Mouse (Mus musculus) embryonic facial prominence, embryonic 12.5 days (tissue): Measurements from ENCODE around the gene Slc16a10. TPM values are rescaled to one million over a fixed set of nuclear protein-coding genes. Genes with fewer than 3 reads are reported as not detected.

ENCODE experiments used
- ATAC-seq: fragments of 200-750 bp; cut with Nextera tagmentation; 2 replicates; pipeline ENCODE4 v1.8.0; 2017; ENCODE audit not compliant: insufficient number of reproducible peaks, insufficient read depth, low FRiP score, low TSS enrichment
- H3K27ac ChIP-seq: fragments of 300-500 bp; sonication (generic); 2 replicates; pipeline ENCODE4 v1.5.1; 2016; ENCODE audit warnings: mild to moderate bottlenecking
- H3K27me3 ChIP-seq: fragments of 300-500 bp; sonication (generic); 2 replicates; pipeline ENCODE4 v1.6.1; 2016; ENCODE audit warnings: mild to moderate bottlenecking, moderate library complexity
- H3K36me3 ChIP-seq: fragments of 300-500 bp; sonication (generic); 2 replicates; pipeline ENCODE4 v1.6.1; 2016; ENCODE audit warnings: mild to moderate bottlenecking
- H3K4me1 ChIP-seq: fragments of 300-500 bp; sonication (generic); 2 replicates; pipeline ENCODE4 v1.6.1; 2016
- H3K4me2 ChIP-seq: fragments of 300-500 bp; sonication (generic); replicated peaks from 2 replicates; pipeline ENCODE4 v1.6.1; 2016; ENCODE audit warnings: mild to moderate bottlenecking, moderate library complexity
- H3K4me3 ChIP-seq: fragments of 300-500 bp; sonication (generic); 2 replicates; pipeline ENCODE4 v1.5.1; 2016; ENCODE audit warnings: mild to moderate bottlenecking
- H3K9ac ChIP-seq: fragments of 300-500 bp; sonication (generic); 2 replicates; pipeline ENCODE4 v1.6.1; 2016; ENCODE audit warnings: mild to moderate bottlenecking, moderate library complexity
- H3K9me3 ChIP-seq: fragments of 300-500 bp; sonication (generic); 2 replicates; pipeline ENCODE4 v1.6.1; 2016; ENCODE audit warnings: mild to moderate bottlenecking, moderate library complexity
- WGBS: fragments of 180-500 bp; shearing (Covaris S2); methylation state at CpG from one replicate; pipeline ENCODE4 v1.1.7; 2016; 5-methylcytosine and 5-hydroxymethylcytosine counted together
- polyA plus RNA-seq: library from polyadenylated mRNA; unstranded; fragments of >200 nt; fragmentation: Nextera tagmentation; extraction: Ambion mirVana; gene quantifications from 2 replicates; pipeline ENCODE4 v1.2.1, GENCODE M21; 2016

The Slc16a10 gene
- polyA plus RNA-seq, 1 experiment from 2014 or later, result 6.5 TPM

DNA sequence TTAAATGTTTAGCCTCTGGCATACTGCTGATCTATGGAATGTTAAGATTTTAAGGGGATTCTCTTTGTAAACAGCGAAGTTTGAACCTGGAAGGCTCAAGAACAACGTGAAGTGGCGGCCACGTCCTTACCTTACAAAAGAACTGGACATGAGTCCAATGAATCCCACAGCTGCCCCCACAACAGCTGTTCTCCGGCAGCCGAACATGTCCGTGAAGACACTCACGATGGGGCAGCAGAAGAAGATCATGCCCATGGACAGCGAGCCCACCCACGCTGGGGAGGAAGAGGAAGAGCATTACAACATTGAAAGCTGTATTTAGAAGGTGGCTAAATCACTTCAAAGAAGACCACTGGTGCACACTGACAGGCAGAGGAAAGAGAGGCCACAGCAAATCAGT is 61.5 kb downstream of the Slc16a10 start:
- H3K27ac ChIP-seq, result no peak overlapping the region
- no peaks in the 10 kb centered on the region for H3K27me3 ChIP-seq
- no peak for ATAC-seq
- no peak overlapping the region for H3K4me3 ChIP-seq
- H3K36me3 ChIP-seq, result no peaks in the 10 kb centered on the region
- H3K4me1 ChIP-seq, result 0 out of 2 replicates have a peak, but pooled peaks cover 8% of the 10 kb centered on the region
- H3K9ac ChIP-seq, result no peak overlapping the region
- H3K9me3 ChIP-seq, result no peaks in the 10 kb centered on the region
- 44% methylated on average over 10 of the region's 10 CpGs for WGBS
- no peak overlapping the region for H3K4me2 ChIP-seq

DNA sequence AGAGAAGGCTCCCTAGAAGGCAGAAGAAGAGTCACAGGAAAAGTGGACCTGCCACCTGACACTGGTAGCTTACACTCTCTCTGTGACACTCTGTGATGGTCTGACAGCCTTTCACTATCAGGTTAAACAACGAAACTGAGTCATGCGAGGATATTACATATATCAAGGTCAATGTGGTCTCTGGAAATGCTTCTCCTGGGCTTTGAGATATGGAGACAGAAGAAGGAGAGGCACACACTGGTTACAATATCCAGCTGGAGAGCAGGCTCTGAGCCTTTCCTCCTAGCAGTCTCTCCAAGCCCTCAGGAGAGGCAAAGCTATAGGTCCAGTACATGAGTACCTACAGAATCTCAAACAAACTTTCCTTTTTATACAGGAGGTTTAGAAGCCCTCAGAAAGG is 62.8 kb downstream of the Slc16a10 start:
- no peak overlapping the region for H3K4me2 ChIP-seq
- 0 out of 2 replicates have a peak, but pooled peaks cover 4% of the 10 kb centered on the region for H3K4me1 ChIP-seq
- no peaks in the 10 kb centered on the region for H3K36me3 ChIP-seq
- 86% methylated on average over 2 of the region's 2 CpGs for WGBS
- H3K27me3 ChIP-seq, result no peaks in the 10 kb centered on the region
- no peaks in the 10 kb centered on the region for H3K9me3 ChIP-seq
- no peak overlapping the region for H3K9ac ChIP-seq
- H3K27ac ChIP-seq, result no peak overlapping the region
- H3K4me3 ChIP-seq, result no peak overlapping the region
- ATAC-seq, result no peak

DNA sequence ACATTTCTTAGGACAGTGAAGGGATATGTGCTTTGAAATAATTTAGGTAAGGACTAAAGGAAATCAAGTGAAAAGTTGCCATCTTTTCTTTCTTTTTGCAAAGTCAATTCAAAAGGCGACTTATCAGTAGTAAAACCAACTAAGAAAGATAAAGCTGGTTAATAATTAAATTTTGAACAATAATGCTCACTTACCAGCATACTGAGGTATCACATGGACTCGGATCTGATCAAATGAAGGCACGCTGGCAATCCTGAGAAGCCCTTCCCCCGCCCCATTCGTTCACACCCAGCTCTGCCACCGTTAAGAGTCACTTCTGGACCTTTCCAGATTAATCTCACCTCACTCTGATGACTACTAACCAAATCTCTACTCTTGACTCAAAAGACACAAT is 64.1 kb downstream of the Slc16a10 start:
- ATAC-seq, result no peak
- H3K9me3 ChIP-seq, result no peaks in the 10 kb centered on the region
- H3K4me3 ChIP-seq, result no peak overlapping the region
- no peak overlapping the region for H3K4me2 ChIP-seq
- H3K27ac ChIP-seq, result no peak overlapping the region
- H3K27me3 ChIP-seq, result no peaks in the 10 kb centered on the region
- 0 out of 2 replicates have a peak, but pooled peaks cover 4% of the 10 kb centered on the region for H3K4me1 ChIP-seq
- WGBS, result 84% methylated on average over 6 of the region's 6 CpGs
- H3K9ac ChIP-seq, result no peak overlapping the region
- H3K36me3 ChIP-seq, result no peaks in the 10 kb centered on the region

DNA sequence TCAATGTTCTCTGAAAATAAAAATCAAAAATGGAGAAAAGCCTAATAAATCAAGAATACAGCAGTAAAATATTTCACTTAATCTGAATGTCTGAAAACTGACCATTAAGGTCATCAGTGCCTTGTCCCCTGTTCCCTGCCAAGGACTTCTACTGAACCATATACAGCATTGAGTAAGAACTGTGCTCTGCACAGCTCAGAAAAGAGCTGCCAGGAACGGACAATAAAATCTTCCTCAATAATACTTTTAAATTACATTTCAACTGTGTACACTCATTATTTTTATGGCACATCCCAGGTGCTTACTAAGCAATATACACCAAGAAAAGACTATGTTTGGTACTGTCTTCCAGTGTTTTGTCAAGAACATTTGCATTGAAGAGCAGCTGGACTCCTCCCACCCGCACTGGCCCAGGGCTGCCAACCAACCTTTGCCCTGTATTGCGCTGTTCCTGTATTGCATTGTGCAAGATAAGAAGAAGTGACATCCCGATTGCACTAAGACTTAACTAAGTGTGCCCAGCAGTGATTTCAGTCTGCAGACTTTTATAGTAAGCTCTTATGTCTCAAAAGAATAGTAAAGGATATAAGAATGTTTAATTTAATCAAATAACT is 64.6 kb downstream of the Slc16a10 start:
- no peaks in the 10 kb centered on the region for H3K9me3 ChIP-seq
- H3K27ac ChIP-seq, result no peak overlapping the region
- H3K4me1 ChIP-seq, result 0 out of 2 replicates have a peak, but pooled peaks cover 4% of the 10 kb centered on the region
- no peak for ATAC-seq
- H3K9ac ChIP-seq, result no peak overlapping the region
- H3K4me3 ChIP-seq, result no peak overlapping the region
- no peaks in the 10 kb centered on the region for H3K36me3 ChIP-seq
- 90% methylated on average over 4 of the region's 4 CpGs for WGBS
- H3K4me2 ChIP-seq, result no peak overlapping the region
- no peaks in the 10 kb centered on the region for H3K27me3 ChIP-seq

DNA sequence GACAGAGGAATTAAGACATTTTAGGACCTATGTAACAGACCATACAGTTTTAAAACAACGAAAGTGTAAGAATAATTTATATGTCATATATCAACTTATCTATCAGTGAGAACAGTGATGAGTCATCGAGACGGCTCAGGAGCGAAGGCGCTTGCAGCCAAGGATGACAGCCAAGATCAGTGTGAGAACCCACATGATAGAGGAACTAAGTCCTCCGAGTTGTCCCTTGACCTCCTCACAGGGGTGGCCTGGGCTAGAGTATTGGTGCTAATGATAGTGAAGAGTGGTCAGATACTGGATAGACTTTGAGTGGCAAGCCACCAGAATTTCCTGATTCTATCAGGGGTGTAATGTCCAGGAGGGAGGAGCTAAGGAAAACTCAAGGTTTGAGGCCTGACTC is 68.5 kb downstream of the Slc16a10 start:
- 93% methylated on average over 6 of the region's 6 CpGs for WGBS
- Histone ChIP-seq H3K27me3 (no peaks in the 10 kb centered on the region), H3K9ac (no peak overlapping the region), H3K36me3 (no peaks in the 10 kb centered on the region), H3K4me2 (no peak overlapping the region), H3K9me3 (no peaks in the 10 kb centered on the region), H3K27ac (no peak overlapping the region), H3K4me3 (no peak overlapping the region), H3K4me1 (peaks cover 7% of the 10 kb centered on the region; the same call in 1 of the 2 replicates)
- no peak for ATAC-seq

DNA sequence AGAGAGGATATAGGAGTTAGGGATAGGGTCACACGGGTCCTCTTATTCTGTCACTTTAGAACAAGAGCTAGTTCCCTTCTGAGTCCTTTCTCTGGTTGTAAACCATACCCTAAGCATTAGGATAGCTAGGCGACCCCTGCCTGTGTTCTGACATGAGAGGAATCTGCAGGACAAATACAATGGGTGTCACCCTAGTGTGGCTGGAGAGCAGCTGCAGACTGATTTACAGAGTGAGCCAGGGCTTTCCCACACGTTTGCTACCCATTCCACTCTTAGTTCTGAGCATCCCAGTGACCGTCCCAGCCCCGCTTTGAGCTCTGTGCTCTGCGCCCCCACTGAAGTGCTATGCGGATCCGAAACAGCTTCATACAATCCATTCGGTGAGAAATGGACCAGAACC is 71.4 kb downstream of the Slc16a10 start:
- H3K9me3 ChIP-seq, result no peaks in the 10 kb centered on the region
- 65% methylated on average over 9 of the region's 9 CpGs for WGBS
- H3K9ac ChIP-seq, result no peak overlapping the region
- ATAC-seq, result no peak
- H3K4me3 ChIP-seq, result no peak overlapping the region
- no peak overlapping the region for H3K4me2 ChIP-seq
- no peaks in the 10 kb centered on the region for H3K27me3 ChIP-seq
- H3K4me1 ChIP-seq, result peaks cover 9% of the 10 kb centered on the region; the same call in 1 of the 2 replicates
- H3K36me3 ChIP-seq, result no peaks in the 10 kb centered on the region
- no peak overlapping the region for H3K27ac ChIP-seq

DNA sequence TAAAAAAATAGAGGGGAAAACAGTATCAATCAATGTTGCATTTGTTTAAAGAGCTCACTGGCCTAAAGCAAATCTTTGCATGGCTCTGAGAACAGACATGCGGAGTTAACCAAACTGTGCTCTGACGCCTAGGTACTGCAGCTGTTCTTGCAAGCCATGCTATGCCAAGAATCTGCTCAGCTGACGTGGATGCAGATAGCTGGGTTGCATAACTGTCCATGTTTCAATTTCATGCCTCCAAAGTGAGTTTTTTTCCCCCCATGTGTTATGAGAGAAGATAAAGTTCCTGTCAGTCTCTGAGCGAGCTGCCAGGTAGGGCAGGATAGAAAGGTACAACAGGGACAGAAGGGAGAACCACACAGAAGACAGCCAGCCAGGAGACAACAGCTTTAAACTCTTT is 72.8 kb downstream of the Slc16a10 start:
- no peak overlapping the region for H3K4me3 ChIP-seq
- ATAC-seq, result no peak
- H3K27ac ChIP-seq, result no peak overlapping the region
- H3K4me1 ChIP-seq, result peaks cover 9% of the 10 kb centered on the region; the same call in 1 of the 2 replicates
- H3K36me3 ChIP-seq, result no peaks in the 10 kb centered on the region
- H3K27me3 ChIP-seq, result no peaks in the 10 kb centered on the region
- H3K4me2 ChIP-seq, result no peak overlapping the region
- 37% methylated on average over 4 of the region's 4 CpGs for WGBS
- no peak overlapping the region for H3K9ac ChIP-seq
- no peaks in the 10 kb centered on the region for H3K9me3 ChIP-seq

DNA sequence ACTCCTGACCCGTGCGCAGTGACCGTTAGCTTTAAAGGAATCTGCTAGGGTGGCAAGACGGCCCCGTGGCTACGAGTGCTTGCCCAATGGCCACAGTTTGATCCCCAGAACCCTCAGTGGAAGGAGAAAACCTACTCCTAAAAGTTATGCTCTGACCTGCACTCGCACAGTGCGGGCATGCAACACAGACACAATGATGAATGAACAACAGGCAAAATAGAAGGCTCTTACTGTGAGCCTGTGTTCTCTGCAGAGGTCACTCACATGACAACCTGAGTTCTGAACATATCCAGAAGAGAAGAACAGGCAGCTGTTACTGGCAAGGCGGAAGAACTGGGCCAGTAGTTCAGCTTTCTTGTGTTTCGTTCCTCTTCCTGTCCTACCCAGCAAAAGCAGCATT is 73.5 kb downstream of the Slc16a10 start:
- Histone ChIP-seq H3K4me3 (no peak overlapping the region), H3K36me3 (no peaks in the 10 kb centered on the region), H3K4me2 (no peak overlapping the region), H3K4me1 (peaks cover 9% of the 10 kb centered on the region; the same call in 1 of the 2 replicates), H3K27ac (no peak overlapping the region), H3K9me3 (no peaks in the 10 kb centered on the region), H3K9ac (no peak overlapping the region), H3K27me3 (no peaks in the 10 kb centered on the region)
- no peak for ATAC-seq
- WGBS, result 75% methylated on average over 10 of the region's 10 CpGs

DNA sequence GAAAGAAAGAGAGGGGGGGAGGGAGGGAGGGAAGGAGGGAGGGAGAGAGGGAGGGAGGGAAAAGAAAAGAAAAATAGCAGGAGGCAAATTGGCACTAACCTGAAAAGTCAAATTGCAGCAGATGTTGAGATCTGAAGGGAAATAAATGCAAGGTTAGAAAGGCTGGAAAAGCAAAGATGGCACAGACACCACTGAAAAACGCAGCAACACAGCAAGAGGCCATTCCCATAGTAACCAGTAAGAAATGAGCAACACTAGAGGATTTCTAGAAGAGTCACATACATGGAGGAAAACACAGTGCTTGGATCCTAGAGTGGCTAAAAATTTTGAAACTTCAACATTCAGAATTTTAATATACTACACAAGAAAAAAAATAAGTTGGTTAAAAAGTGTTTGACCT is 74.5 kb downstream of the Slc16a10 start:
- H3K4me1 ChIP-seq, result peaks cover 9% of the 10 kb centered on the region; the same call in 1 of the 2 replicates
- no peaks in the 10 kb centered on the region for H3K9me3 ChIP-seq
- H3K9ac ChIP-seq, result no peak overlapping the region
- no peak overlapping the region for H3K4me2 ChIP-seq
- no peak overlapping the region for H3K4me3 ChIP-seq
- H3K27ac ChIP-seq, result no peak overlapping the region
- H3K36me3 ChIP-seq, result no peaks in the 10 kb centered on the region
- H3K27me3 ChIP-seq, result no peaks in the 10 kb centered on the region
- 29% methylated on average over 1 of the region's 1 CpGs for WGBS
- ATAC-seq, result no peak

DNA sequence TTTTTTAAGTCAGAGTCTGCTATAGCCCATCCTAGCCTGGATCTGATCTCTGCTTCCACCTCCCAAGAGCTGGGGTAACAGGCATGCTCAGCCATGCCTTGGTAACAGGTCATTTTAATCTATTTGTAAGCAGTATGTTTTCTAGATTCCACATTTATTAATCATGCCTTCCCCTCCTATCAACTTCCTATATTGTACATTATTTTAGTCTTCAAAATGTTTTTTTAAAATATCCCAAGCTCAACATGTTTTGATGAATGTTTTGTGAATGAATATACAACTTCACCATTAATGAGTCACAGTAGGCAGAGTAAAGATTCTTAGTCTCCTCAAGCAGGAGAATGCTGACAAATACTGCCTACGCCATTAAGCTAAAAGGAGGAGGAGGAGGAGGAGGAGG is 75.0 kb downstream of the Slc16a10 start:
- no peaks in the 10 kb centered on the region for H3K36me3 ChIP-seq
- no peak overlapping the region for H3K4me3 ChIP-seq
- no CpG with 5 or more reads among the region's 1 CpGs for WGBS
- H3K9me3 ChIP-seq, result no peaks in the 10 kb centered on the region
- no peak overlapping the region for H3K4me2 ChIP-seq
- no peaks in the 10 kb centered on the region for H3K27me3 ChIP-seq
- H3K27ac ChIP-seq, result no peak overlapping the region
- ATAC-seq, result no peak
- peaks cover 9% of the 10 kb centered on the region; the same call in 1 of the 2 replicates for H3K4me1 ChIP-seq
- H3K9ac ChIP-seq, result no peak overlapping the region

DNA sequence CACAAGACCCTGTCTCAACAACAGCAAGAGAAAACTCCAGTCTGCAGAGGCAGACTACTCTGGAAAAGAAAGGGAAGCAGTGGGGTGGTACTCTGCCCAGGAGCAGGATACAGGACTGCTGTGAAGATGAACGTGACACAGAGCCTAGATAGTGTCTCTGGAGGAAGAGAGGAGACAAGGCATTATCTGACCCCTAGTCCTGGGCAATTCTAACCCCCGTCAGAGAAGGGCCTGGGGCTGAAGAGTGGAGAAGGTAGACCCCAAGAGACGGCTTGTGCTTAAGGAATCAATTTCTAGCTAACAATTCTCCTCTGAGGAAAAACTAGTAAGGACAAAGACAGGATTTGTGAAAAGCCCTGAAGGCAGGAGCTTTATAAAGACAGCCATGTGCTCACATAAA is 76.7 kb downstream of the Slc16a10 start:
- no peak overlapping the region for H3K4me2 ChIP-seq
- no peak overlapping the region for H3K4me3 ChIP-seq
- no peaks in the 10 kb centered on the region for H3K9me3 ChIP-seq
- 20% methylated on average over 3 of the region's 3 CpGs for WGBS
- no peak for ATAC-seq
- no peak overlapping the region for H3K9ac ChIP-seq
- H3K27ac ChIP-seq, result no peak overlapping the region
- no peaks in the 10 kb centered on the region for H3K36me3 ChIP-seq
- H3K27me3 ChIP-seq, result no peaks in the 10 kb centered on the region
- H3K4me1 ChIP-seq, result peaks cover 9% of the 10 kb centered on the region; the same call in 1 of the 2 replicates

DNA sequence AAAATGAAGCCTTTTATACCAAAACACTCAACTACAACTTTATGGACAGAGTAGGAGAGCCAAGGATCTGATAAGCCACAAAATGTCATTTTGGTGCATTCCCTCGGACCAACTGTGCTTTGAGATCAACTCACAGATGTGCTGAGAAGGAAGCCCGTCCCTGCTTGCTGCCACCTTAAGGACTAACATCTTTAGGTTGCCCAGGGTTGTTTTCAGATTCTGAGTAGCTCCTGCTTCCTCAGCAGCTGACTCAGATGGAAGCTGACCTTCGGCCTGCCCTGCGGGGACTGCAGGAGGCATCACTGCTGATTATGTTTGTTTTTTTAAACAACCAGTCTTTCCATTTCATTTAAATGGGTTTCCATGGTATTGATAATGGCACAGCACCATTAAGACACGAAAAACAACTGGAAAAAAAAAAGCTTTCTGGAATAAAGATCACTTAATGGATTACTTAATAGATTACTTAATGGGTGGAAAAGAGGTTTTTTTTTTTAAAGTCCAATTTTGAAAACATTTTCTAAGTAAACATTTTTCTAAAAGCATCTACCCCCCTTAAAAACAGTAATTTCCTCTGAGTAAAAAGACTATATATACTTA is 78.7 kb downstream of the Slc16a10 start:
- 10% methylated on average over 5 of the region's 5 CpGs for WGBS

More for the DNA sequence above, 78.7 kb downstream of the Slc16a10 start:
- Histone ChIP-seq H3K27me3 (no peaks in the 10 kb centered on the region), H3K4me3 (no peak overlapping the region), H3K4me1 (no peaks in the 10 kb centered on the region), H3K27ac (no peak overlapping the region), H3K9ac (no peak overlapping the region), H3K4me2 (no peak overlapping the region), H3K36me3 (no peaks in the 10 kb centered on the region), H3K9me3 (no peaks in the 10 kb centered on the region)
- ATAC-seq, result no peak
